Mouse (Mus musculus): ENCODE results near the gene Slc10a3. TPM values are rescaled to one million over a fixed set of nuclear protein-coding genes. Genes with fewer than 3 reads are reported as not detected.

Gene Slc10a3
- 22.9 and 23.2 TPM in 2 replicates for polyA plus RNA-seq (2014; fragmentation: Nextera tagmentation; extraction: Ambion mirVana)

DNA sequence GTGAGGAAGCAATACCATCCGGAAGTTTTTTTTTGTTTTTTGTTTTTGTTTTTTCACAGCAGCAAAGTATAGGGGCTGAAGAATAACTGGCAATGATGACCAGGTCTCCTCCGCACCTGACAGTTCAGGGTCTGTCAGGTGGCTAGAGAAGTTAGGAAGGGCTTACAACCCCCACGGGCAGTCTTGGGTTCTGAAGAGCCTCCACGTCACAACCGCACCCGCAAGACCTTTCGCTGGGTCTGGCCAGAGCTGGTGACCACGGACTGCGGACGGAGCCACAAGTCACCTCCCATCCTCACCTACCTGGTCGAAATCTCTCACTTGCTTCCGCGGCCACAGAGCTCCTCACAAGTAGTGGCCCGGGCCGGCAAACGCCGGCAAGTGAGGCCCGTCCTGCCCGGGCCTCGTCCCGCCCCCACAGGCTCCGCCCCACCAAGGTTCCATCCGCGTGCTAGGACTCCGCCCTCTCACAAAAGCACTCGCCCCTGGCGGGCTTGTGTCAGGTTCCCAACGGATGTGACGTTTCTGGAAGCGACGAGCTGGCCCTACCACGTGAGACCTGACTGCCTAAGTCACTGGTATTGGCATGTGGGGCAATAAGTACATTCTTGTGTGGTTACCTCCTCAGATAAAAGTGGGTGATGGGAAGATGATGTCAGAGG lies at the start of gene Slc10a3, which contains the start of gene Ubl4a:
Slc10a3 (minus strand) TSS at position 462 of the 662 bp plus-strand sequence.
Ubl4a (minus strand) TSS at position 331 of the 662 bp plus-strand sequence.
- peak within 1 kb of the TSS; percentile 51 for H3K9ac ChIP-seq
- H3K4me3 ChIP-seq (ENCODE audit: low read depth, low read length), result peak within 1 kb of the TSS; percentile 48
- H3K4me1 ChIP-seq (ENCODE audit: insufficient read depth), result no peaks in the 10 kb centered on the region
- ATAC-seq (ENCODE audit: insufficient read depth), result peak; percentile 91
- H3K36me3 ChIP-seq (ENCODE audit: insufficient read depth), result no peaks in the 10 kb centered on the region
- H3K4me2 ChIP-seq, result peak within 1 kb of the TSS; percentile 66
- H3K9me3 ChIP-seq (ENCODE audit: low read depth, low read length), result no peaks in the 10 kb centered on the region
- 15% methylated on average over 32 of the region's 32 CpGs for WGBS
- no peak within 1 kb of the TSS for H3K27ac ChIP-seq (ENCODE audit: low read depth)
- TF ChIP-seq CTCF (IDR thresholded peaks at IDR 0.05; ENCODE audit: low read depth), result no peak
- peak; percentile 92 for DNase-seq
- no peaks in the 10 kb centered on the region for H3K27me3 ChIP-seq (ENCODE audit: insufficient read depth, low read length)

DNA sequence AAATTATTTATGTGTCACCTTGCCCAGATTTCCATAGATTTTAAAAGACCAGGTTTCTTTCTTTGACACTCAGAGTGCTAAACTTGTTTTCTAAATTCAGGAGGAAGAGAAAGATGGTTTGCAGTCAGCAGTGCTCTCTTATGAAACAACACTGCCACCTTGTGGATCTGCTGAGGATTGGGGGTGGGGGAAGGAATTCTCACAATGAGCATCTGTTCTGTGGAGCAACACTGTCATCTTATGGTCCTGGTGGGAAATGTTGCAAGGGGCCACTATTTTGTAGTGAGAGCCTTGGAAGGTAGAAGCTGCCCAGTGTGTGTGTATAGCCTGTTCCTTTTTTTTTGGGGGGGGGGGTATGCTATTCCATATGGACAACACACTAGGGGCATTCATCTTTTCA lies 40.2 kb upstream of the Slc10a3 start:
- Histone ChIP-seq H3K4me3 (ENCODE audit: low read depth, low read length) (no peak overlapping the region), H3K27me3 (ENCODE audit: insufficient read depth, low read length) (no peaks in the 10 kb centered on the region), H3K4me1 (ENCODE audit: insufficient read depth) (no peaks in the 10 kb centered on the region), H3K9ac (no peak overlapping the region), H3K27ac (ENCODE audit: low read depth) (no peak overlapping the region), H3K9me3 (ENCODE audit: low read depth, low read length) (no peaks in the 10 kb centered on the region), H3K36me3 (ENCODE audit: insufficient read depth) (0 out of 2 replicates have a peak, but pooled peaks cover 2% of the 10 kb centered on the region), H3K4me2 (no peak overlapping the region)
- peak; percentile 93 for TF ChIP-seq CTCF (IDR thresholded peaks at IDR 0.05; ENCODE audit: low read depth)
- ATAC-seq (ENCODE audit: insufficient read depth) (peak; percentile 81), DNase-seq (peak; percentile 83)

DNA sequence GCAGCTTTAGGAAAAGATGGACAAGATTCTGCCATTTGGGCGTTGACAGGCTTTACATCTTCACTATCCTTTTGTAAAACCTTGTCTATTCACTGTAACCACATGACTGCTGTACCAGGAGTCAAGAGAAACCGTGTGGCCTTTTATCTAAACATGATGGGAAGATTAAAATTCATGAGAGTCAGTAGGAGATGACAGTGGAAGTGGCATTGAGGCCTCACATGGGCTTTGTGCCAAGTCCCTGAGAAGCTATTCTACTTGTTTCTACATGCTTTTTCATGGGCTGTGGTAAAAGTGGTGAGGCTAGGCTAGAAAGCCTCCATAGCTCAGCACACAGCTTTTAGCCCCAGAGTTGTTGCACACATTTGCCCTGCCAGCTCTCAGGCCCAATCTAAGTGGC lies 35.2 kb upstream of the Slc10a3 start:
- no peaks in the 10 kb centered on the region for H3K4me1 ChIP-seq (ENCODE audit: insufficient read depth)
- no peak overlapping the region for H3K27ac ChIP-seq (ENCODE audit: low read depth)
- 0 out of 2 replicates have a peak, but pooled peaks cover 2% of the 10 kb centered on the region for H3K36me3 ChIP-seq (ENCODE audit: insufficient read depth)
- DNase-seq, result no peak
- H3K9ac ChIP-seq, result no peak overlapping the region
- 48% methylated on average over 2 of the region's 2 CpGs for whole genome bisulfite sequencing
- no peaks in the 10 kb centered on the region for H3K27me3 ChIP-seq (ENCODE audit: insufficient read depth, low read length)
- H3K4me2 ChIP-seq, result no peak overlapping the region
- H3K4me3 ChIP-seq (ENCODE audit: low read depth, low read length), result no peak overlapping the region
- TF ChIP-seq CTCF (IDR thresholded peaks at IDR 0.05; ENCODE audit: low read depth), result no peak
- no peaks in the 10 kb centered on the region for H3K9me3 ChIP-seq (ENCODE audit: low read depth, low read length)
- ATAC-seq (ENCODE audit: insufficient read depth), result no peak

DNA sequence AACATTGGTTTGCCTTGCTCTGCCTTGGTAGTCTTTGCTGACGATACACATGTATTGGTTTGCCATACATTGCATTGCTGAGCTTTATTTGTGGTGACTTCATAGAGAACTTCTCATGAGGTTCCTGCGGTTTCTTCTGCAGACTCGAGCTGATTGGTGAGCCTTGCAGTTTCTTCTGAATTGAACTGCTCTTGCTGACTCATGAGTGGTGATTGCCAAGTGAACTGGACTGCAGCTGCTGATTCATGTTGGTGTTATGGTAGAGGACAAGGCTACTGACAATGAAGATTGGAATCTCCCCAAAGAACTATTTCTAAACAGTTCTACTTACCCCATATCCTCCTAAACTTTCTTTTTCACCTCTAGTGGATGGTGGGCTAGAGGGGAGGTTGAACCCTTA lies 27.0 kb upstream of the Slc10a3 start:
- Histone ChIP-seq H3K36me3 (ENCODE audit: insufficient read depth) (no peaks in the 10 kb centered on the region), H3K4me3 (ENCODE audit: low read depth, low read length) (no peak overlapping the region), H3K4me1 (ENCODE audit: insufficient read depth) (no peaks in the 10 kb centered on the region), H3K4me2 (no peak overlapping the region), H3K27me3 (ENCODE audit: insufficient read depth, low read length) (no peaks in the 10 kb centered on the region), H3K9ac (no peak overlapping the region), H3K27ac (ENCODE audit: low read depth) (no peak overlapping the region), H3K9me3 (ENCODE audit: low read depth, low read length) (no peaks in the 10 kb centered on the region)
- ATAC-seq (ENCODE audit: insufficient read depth) (no peak), DNase-seq (no peak)
- WGBS, result 84% methylated on average over 3 of the region's 3 CpGs
- no peak for TF ChIP-seq CTCF (IDR thresholded peaks at IDR 0.05; ENCODE audit: low read depth)

DNA sequence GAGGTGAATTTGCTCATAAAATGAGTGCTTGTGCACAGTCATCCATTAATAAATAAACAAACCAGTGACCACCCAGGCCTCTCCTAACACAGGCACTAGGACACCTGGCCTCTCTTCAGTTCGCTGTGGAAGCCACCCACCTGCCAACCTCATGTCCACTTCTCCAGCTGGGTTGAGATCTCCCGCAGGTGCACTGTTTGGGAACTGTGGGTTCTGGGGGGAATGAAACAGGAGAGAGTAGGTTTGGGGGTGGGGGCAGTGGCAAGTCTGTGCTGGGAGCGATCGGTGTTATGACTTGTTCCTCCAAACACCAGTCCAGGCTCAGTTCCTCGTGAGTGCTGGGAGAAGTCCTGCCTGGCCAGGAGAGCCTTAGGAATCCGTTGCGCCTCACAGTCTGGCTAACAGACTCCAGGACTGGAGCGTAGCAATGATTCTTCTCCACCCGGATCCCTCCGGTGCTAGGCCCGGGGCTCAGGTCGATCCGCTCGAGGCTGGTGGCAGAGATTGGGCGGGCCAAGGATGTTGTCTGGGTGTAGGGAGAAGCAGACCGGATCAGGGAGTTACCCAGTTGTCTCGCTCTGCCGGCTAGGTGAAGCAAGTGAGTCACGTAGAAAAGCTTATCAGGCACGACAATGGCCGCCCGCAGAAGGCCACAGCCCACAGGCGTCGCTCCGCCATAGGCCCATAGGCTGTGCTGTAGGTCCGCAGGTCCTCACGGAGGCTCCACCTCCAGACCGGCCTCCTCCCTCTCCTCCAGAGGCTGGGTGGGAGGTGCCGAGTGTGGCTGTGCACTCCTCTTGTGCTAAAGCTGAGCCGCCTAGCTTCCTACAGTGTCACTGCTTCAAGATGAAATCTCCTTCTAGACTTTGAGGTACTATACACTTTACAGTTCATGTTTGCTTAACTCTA lies 19.6 kb upstream of the Slc10a3 start, which contains the start of the genes Fam3a and Ikbkg:
Fam3a (minus strand) TSS at position 738 of the 909 bp plus-strand sequence.
Ikbkg (plus strand) TSS at position 756 of the 909 bp plus-strand sequence.
- ATAC-seq (ENCODE audit: insufficient read depth) (peak; percentile 100), DNase-seq (peak; percentile 91)
- Histone ChIP-seq H3K9ac (peak within 1 kb of the TSS; percentile 77), H3K9me3 (ENCODE audit: low read depth, low read length) (no peaks in the 10 kb centered on the region), H3K4me2 (peak within 1 kb of the TSS; percentile 67), H3K4me3 (ENCODE audit: low read depth, low read length) (peak within 1 kb of the TSS; percentile 51), H3K27me3 (ENCODE audit: insufficient read depth, low read length) (no peaks in the 10 kb centered on the region), H3K36me3 (ENCODE audit: insufficient read depth) (no peaks in the 10 kb centered on the region), H3K4me1 (ENCODE audit: insufficient read depth) (no peaks in the 10 kb centered on the region), H3K27ac (ENCODE audit: low read depth) (peak within 1 kb of the TSS; percentile 88)
- 12% methylated on average over 27 of the region's 30 CpGs for WGBS
- TF ChIP-seq CTCF (IDR thresholded peaks at IDR 0.05; ENCODE audit: low read depth), result peak; percentile 64

DNA sequence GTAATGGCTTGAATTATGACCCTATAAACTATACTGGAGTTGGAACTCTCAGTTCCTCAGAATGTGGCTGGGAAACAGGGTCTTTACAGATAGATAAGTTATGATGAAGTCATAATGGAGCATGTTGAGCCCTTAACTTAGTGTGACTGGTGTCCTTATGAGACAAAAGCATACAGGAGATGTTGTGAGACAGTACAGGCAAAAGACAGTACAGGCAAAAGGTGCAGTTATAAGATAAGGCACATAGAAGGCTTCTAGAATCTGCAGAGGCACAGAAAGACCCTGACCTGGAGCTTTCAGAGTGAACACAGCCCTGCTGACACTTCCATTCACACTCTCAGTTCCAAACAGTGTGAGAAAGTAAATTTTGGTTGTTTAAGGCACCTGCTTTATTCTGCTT lies 15.0 kb upstream of the Slc10a3 start:
- Histone ChIP-seq H3K4me1 (ENCODE audit: insufficient read depth) (no peaks in the 10 kb centered on the region), H3K9ac (no peak overlapping the region), H3K4me2 (no peak overlapping the region), H3K36me3 (ENCODE audit: insufficient read depth) (peaks cover 3% of the 10 kb centered on the region; the same call in 1 of the 2 replicates), H3K9me3 (ENCODE audit: low read depth, low read length) (no peaks in the 10 kb centered on the region), H3K4me3 (ENCODE audit: low read depth, low read length) (no peak overlapping the region), H3K27me3 (ENCODE audit: insufficient read depth, low read length) (no peaks in the 10 kb centered on the region), H3K27ac (ENCODE audit: low read depth) (no peak overlapping the region)
- DNase-seq (no peak), ATAC-seq (ENCODE audit: insufficient read depth) (no peak)
- no peak for TF ChIP-seq CTCF (IDR thresholded peaks at IDR 0.05; ENCODE audit: low read depth)

DNA sequence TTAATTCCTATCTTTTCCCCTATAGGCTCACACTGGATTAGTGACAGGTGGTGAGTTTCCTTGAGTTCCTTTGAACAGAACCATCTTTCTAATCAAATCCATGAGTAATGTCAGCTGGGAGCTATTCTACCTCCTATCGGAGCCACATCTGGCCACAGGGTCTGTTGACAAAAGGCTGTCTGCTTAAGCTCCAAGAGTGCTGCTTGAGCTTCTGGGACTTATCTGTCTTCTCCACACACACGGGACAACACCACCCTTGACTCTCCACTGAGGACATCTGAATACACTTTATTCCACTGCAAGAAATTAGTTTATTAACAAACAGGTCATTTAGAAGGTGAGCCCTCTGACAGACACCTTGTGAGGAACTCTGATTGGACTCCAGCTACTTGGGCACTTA lies 11.3 kb upstream of the Slc10a3 start:
- H3K9ac ChIP-seq, result no peak overlapping the region
- no peaks in the 10 kb centered on the region for H3K4me1 ChIP-seq (ENCODE audit: insufficient read depth)
- peaks cover 3% of the 10 kb centered on the region; the same call in 1 of the 2 replicates for H3K36me3 ChIP-seq (ENCODE audit: insufficient read depth)
- H3K27ac ChIP-seq (ENCODE audit: low read depth), result no peak overlapping the region
- no peaks in the 10 kb centered on the region for H3K9me3 ChIP-seq (ENCODE audit: low read depth, low read length)
- TF ChIP-seq CTCF (IDR thresholded peaks at IDR 0.05; ENCODE audit: low read depth), result no peak
- WGBS, result 78% methylated on average over 2 of the region's 2 CpGs
- DNase-seq (no peak), ATAC-seq (ENCODE audit: insufficient read depth) (no peak)
- H3K4me2 ChIP-seq, result no peak overlapping the region
- H3K27me3 ChIP-seq (ENCODE audit: insufficient read depth, low read length), result no peaks in the 10 kb centered on the region
- H3K4me3 ChIP-seq (ENCODE audit: low read depth, low read length), result no peak overlapping the region
